In genomic region chr7:122667903-122668302, GRCm38 (mm10) we compare ENCODE assay signal across 8 mouse cellular contexts. TPM values are rescaled to one million over a fixed set of nuclear protein-coding genes. Genes with fewer than 3 reads are reported as not detected.
DNase-seq lines count a peak whose midpoint lies in the region; ATAC-seq lines count a peak whose summit lies in the region.

No protein-coding gene starts in this region.

- H3K4me2 ChIP-seq in forebrain, embryonic 14.5 days (ENCODE audit: low read length): no peak overlapping the region
- H3K4me2 ChIP-seq in forebrain, embryonic 13.5 days: no peak overlapping the region
- no peak overlapping the region for H3K4me2 ChIP-seq in midbrain, embryonic 15.5 days

- 25% methylated on average over 5 of the region's 5 CpGs for WGBS in forebrain, embryonic 14.5 days
- WGBS in forebrain, embryonic 13.5 days: 23% methylated on average over 5 of the region's 5 CpGs
- WGBS in midbrain, embryonic 10.5 days: 31% methylated on average over 5 of the region's 5 CpGs
- WGBS in midbrain, embryonic 15.5 days: 24% methylated on average over 5 of the region's 5 CpGs

- no peaks in the 10 kb centered on the region for H3K36me3 ChIP-seq in forebrain, embryonic 14.5 days (ENCODE audit: control insufficient read depth, insufficient read depth, low read length)
- no peaks in the 10 kb centered on the region for H3K36me3 ChIP-seq in forebrain, embryonic 13.5 days (ENCODE audit: poor library complexity, severe bottlenecking)
- no peaks in the 10 kb centered on the region for H3K36me3 ChIP-seq in midbrain, embryonic 10.5 days
- no peaks in the 10 kb centered on the region for H3K36me3 ChIP-seq in midbrain, embryonic 15.5 days (replicated peaks)
- H3K36me3 ChIP-seq in splenic B cell, adult 2 months (ENCODE audit: control insufficient read depth, insufficient read depth, low read length, poor library complexity, severe bottlenecking): no peaks in the 10 kb centered on the region

- H3K9me3 ChIP-seq in forebrain, embryonic 14.5 days (replicated peaks; ENCODE audit: control insufficient read depth, low read length): no peaks in the 10 kb centered on the region
- H3K9me3 ChIP-seq in forebrain, embryonic 13.5 days (replicated peaks): no peaks in the 10 kb centered on the region
- no peaks in the 10 kb centered on the region for H3K9me3 ChIP-seq in midbrain, embryonic 10.5 days (replicated peaks)
- no peaks in the 10 kb centered on the region for H3K9me3 ChIP-seq in midbrain, embryonic 15.5 days

- H3K9ac ChIP-seq in forebrain, embryonic 14.5 days (ENCODE audit: low read length): no peak overlapping the region
- no peak overlapping the region for H3K9ac ChIP-seq in forebrain, embryonic 13.5 days
- H3K9ac ChIP-seq in midbrain, embryonic 15.5 days: no peak overlapping the region

- H3K4me1 ChIP-seq in forebrain, embryonic 14.5 days (ENCODE audit: control insufficient read depth, insufficient read depth, low read length): no peaks in the 10 kb centered on the region
- peaks cover 14% of the 10 kb centered on the region for H3K4me1 ChIP-seq in forebrain, embryonic 13.5 days
- H3K4me1 ChIP-seq in midbrain, embryonic 10.5 days: peaks cover 10% of the 10 kb centered on the region
- peaks cover 12% of the 10 kb centered on the region for H3K4me1 ChIP-seq in midbrain, embryonic 15.5 days

- DNase-seq in forebrain, embryonic 14.5 days (ENCODE audit: low spot score): peak; percentile 67
- peak; percentile 33 for DNase-seq in midbrain, embryonic 10.5 days (ENCODE audit: low spot score)
- peak; percentile 18 for DNase-seq in cerebellum, adult 11-12 months
- DNase-seq in kidney, postnatal 14 days: peak; percentile 28
- peak; percentile 59 for DNase-seq in splenic B cell, adult 2 months (ENCODE audit: low read depth, low spot score)
- no peak for DNase-seq in spleen, postnatal 14 days (ENCODE audit: low spot score in 2 of 2)

- H3K27ac ChIP-seq in forebrain, embryonic 14.5 days (ENCODE audit: low read depth, low read length): no peak overlapping the region
- no peak overlapping the region for H3K27ac ChIP-seq in forebrain, embryonic 13.5 days
- no peak overlapping the region for H3K27ac ChIP-seq in midbrain, embryonic 10.5 days (replicated peaks)
- no peak overlapping the region for H3K27ac ChIP-seq in midbrain, embryonic 15.5 days

- ATAC-seq in forebrain, embryonic 14.5 days: no peak
- ATAC-seq in forebrain, embryonic 13.5 days: no peak
- no peak for ATAC-seq in midbrain, embryonic 15.5 days (replicated peaks)

- H3K4me3 ChIP-seq in forebrain, embryonic 14.5 days (ENCODE audit: low read depth, low read length): no peak overlapping the region
- no peak overlapping the region for H3K4me3 ChIP-seq in forebrain, embryonic 13.5 days
- no peak overlapping the region for H3K4me3 ChIP-seq in midbrain, embryonic 10.5 days
- H3K4me3 ChIP-seq in midbrain, embryonic 15.5 days: no peak overlapping the region

- H3K27me3 ChIP-seq in forebrain, embryonic 14.5 days (replicated peaks; ENCODE audit: control insufficient read depth, insufficient read depth, low read length): 0 out of 2 replicates have a peak, but pooled peaks cover 7% of the 10 kb centered on the region
- peaks cover 25% of the 10 kb centered on the region for H3K27me3 ChIP-seq in forebrain, embryonic 13.5 days
- H3K27me3 ChIP-seq in midbrain, embryonic 10.5 days (ENCODE audit: low read depth, poor library complexity, severe bottlenecking): peaks cover 20% of the 10 kb centered on the region
- H3K27me3 ChIP-seq in midbrain, embryonic 15.5 days (replicated peaks): no peaks in the 10 kb centered on the region
- no peaks in the 10 kb centered on the region for H3K27me3 ChIP-seq in splenic B cell, adult 2 months (ENCODE audit: control insufficient read depth, insufficient read depth, low read length, poor library complexity, severe bottlenecking)

RNA-seq across cellular contexts. Expression of gene Cacng3, which starts 2.4 kb away (rescaled TPM):
- 5.1 and 7.4 TPM in 2 replicates for polyA plus RNA-seq in forebrain, embryonic 14.5 days (2014; fragmentation: Nextera tagmentation; extraction: Ambion mirVana)
- 3.4 and 4.3 TPM in 2 replicates for polyA plus RNA-seq in forebrain, embryonic 13.5 days (2015; fragmentation: Nextera tagmentation; extraction: Ambion mirVana)
- 0.74 and 0.96 TPM in 2 replicates for polyA plus RNA-seq in midbrain, embryonic 10.5 days (2016; fragmentation: Nextera tagmentation; extraction: Ambion mirVana)
- 24.6 and 24.7 TPM in 2 replicates for polyA plus RNA-seq in midbrain, embryonic 15.5 days (2015; fragmentation: Nextera tagmentation; extraction: Ambion mirVana)

Comparison
In these comparisons a context has a peak if more than half of its experiments do, and no peak if none do; other contexts are left out.
1. DNase-seq: peak in forebrain, embryonic 14.5 days (single experiment), midbrain, embryonic 10.5 days (single experiment), cerebellum, adult 11-12 months (single experiment), kidney, postnatal 14 days (single experiment) and splenic B cell, adult 2 months (single experiment); none in spleen, postnatal 14 days (0 of 2).